Mouse (Mus musculus): ENCODE measurements around the gene Dnmbp. TPM values are rescaled to one million over a fixed set of nuclear protein-coding genes. Genes with fewer than 3 reads are reported as not detected.

Gene Dnmbp
- polyA plus RNA-seq, 1 experiment, result 53.4 TPM

GRCm38 (mm10) chr19:43974221-43974620, 34.2 kb upstream of the Dnmbp start:
- H3K4me1 ChIP-seq (ENCODE audit: control insufficient read depth, insufficient read depth, insufficient read length, low read length), result peaks cover 4% of the 10 kb centered on the region
- H3K4me3 ChIP-seq (ENCODE audit: low read depth, low read length), result no peak overlapping the region
- no peaks in the 10 kb centered on the region for H3K36me3 ChIP-seq (ENCODE audit: control insufficient read depth, insufficient read depth, low read length)
- H3K27ac ChIP-seq (ENCODE audit: insufficient read depth, low read depth, low read length), result no peak overlapping the region
- 88% methylated on average over 6 of the region's 6 CpGs for WGBS
- no peaks in the 10 kb centered on the region for H3K27me3 ChIP-seq (ENCODE audit: control insufficient read depth, insufficient read depth, low read length)
- TF ChIP-seq CTCF (IDR thresholded peaks at IDR 0.05; ENCODE audit: extremely low read depth, insufficient read length, insufficient replicate concordance, low read depth, low read length), result no peak
- TF ChIP-seq POLR2A (IDR thresholded peaks at IDR 0.05; ENCODE audit: low read depth, low read length), result no peak

- Histone ChIP-seq H3K27ac (ENCODE audit: insufficient read depth, low read depth, low read length) (no peak overlapping the region), H3K27me3 (ENCODE audit: control insufficient read depth, insufficient read depth, low read length) (no peaks in the 10 kb centered on the region), H3K4me1 (ENCODE audit: control insufficient read depth, insufficient read depth, insufficient read length, low read length) (peaks cover 4% of the 10 kb centered on the region), H3K36me3 (ENCODE audit: control insufficient read depth, insufficient read depth, low read length) (no peaks in the 10 kb centered on the region), H3K4me3 (ENCODE audit: low read depth, low read length) (no peak overlapping the region)
- 47% methylated on average over 9 of the region's 9 CpGs for WGBS
- TF ChIP-seq CTCF (IDR thresholded peaks at IDR 0.05; ENCODE audit: extremely low read depth, insufficient read length, insufficient replicate concordance, low read depth, low read length) (no peak), POLR2A (IDR thresholded peaks at IDR 0.05; ENCODE audit: low read depth, low read length) (no peak)
Observed at GRCm38 (mm10) chr19:43973711-43974110, 33.7 kb upstream of the Dnmbp start.

DNA sequence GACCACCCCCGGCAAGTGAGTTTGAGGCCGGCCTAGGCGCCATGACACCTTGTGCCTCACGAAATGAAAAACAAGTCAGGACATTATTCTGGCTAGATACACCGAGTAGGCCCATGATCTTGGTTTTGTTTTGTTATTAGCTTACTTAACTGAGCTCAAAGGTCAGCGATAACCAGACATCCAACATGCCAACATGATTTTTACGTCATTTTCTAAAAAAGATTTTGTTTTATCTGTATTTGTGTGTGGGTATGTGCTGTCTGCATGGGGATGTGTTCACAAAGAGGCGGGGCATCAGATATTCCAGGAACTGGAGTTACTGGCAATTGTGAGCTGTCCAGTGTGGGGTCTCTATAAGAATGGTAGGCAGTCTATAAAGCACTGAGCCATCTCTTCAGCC, 32.1 kb upstream of the Dnmbp start:
- no peak for TF ChIP-seq CTCF (IDR thresholded peaks at IDR 0.05; ENCODE audit: extremely low read depth, insufficient read length, insufficient replicate concordance, low read depth, low read length)
- TF ChIP-seq POLR2A (IDR thresholded peaks at IDR 0.05; ENCODE audit: low read depth, low read length), result no peak
- Histone ChIP-seq H3K4me3 (ENCODE audit: low read depth, low read length) (no peak overlapping the region), H3K27ac (ENCODE audit: insufficient read depth, low read depth, low read length) (no peak overlapping the region), H3K4me1 (ENCODE audit: control insufficient read depth, insufficient read depth, insufficient read length, low read length) (peaks cover 4% of the 10 kb centered on the region; the same call in 1 of the 2 replicates), H3K27me3 (ENCODE audit: control insufficient read depth, insufficient read depth, low read length) (no peaks in the 10 kb centered on the region), H3K36me3 (ENCODE audit: control insufficient read depth, insufficient read depth, low read length) (no peaks in the 10 kb centered on the region)
- WGBS, result 86% methylated on average over 8 of the region's 8 CpGs

- Histone ChIP-seq H3K27ac (ENCODE audit: insufficient read depth, low read depth, low read length) (no peak overlapping the region), H3K4me1 (ENCODE audit: control insufficient read depth, insufficient read depth, insufficient read length, low read length) (no peaks in the 10 kb centered on the region), H3K27me3 (ENCODE audit: control insufficient read depth, insufficient read depth, low read length) (no peaks in the 10 kb centered on the region), H3K4me3 (ENCODE audit: low read depth, low read length) (no peak overlapping the region), H3K36me3 (ENCODE audit: control insufficient read depth, insufficient read depth, low read length) (no peaks in the 10 kb centered on the region)
- TF ChIP-seq CTCF (IDR thresholded peaks at IDR 0.05; ENCODE audit: extremely low read depth, insufficient read length, insufficient replicate concordance, low read depth, low read length) (no peak), POLR2A (IDR thresholded peaks at IDR 0.05; ENCODE audit: low read depth, low read length) (no peak)
- 69% methylated on average over 10 of the region's 11 CpGs for WGBS
Observed at GRCm38 (mm10) chr19:43968436-43969026, 28.5 kb upstream of the Dnmbp start.

GRCm38 (mm10) chr19:43966481-43966880, 26.5 kb upstream of the Dnmbp start:
- Histone ChIP-seq H3K36me3 (ENCODE audit: control insufficient read depth, insufficient read depth, low read length) (no peaks in the 10 kb centered on the region), H3K27ac (ENCODE audit: insufficient read depth, low read depth, low read length) (no peak overlapping the region), H3K27me3 (ENCODE audit: control insufficient read depth, insufficient read depth, low read length) (no peaks in the 10 kb centered on the region), H3K4me1 (ENCODE audit: control insufficient read depth, insufficient read depth, insufficient read length, low read length) (no peaks in the 10 kb centered on the region), H3K4me3 (ENCODE audit: low read depth, low read length) (no peak overlapping the region)
- WGBS, result 73% methylated on average over 2 of the region's 2 CpGs
- no peak for TF ChIP-seq POLR2A (IDR thresholded peaks at IDR 0.05; ENCODE audit: low read depth, low read length)
- TF ChIP-seq CTCF (IDR thresholded peaks at IDR 0.05; ENCODE audit: extremely low read depth, insufficient read length, insufficient replicate concordance, low read depth, low read length), result no peak

DNA sequence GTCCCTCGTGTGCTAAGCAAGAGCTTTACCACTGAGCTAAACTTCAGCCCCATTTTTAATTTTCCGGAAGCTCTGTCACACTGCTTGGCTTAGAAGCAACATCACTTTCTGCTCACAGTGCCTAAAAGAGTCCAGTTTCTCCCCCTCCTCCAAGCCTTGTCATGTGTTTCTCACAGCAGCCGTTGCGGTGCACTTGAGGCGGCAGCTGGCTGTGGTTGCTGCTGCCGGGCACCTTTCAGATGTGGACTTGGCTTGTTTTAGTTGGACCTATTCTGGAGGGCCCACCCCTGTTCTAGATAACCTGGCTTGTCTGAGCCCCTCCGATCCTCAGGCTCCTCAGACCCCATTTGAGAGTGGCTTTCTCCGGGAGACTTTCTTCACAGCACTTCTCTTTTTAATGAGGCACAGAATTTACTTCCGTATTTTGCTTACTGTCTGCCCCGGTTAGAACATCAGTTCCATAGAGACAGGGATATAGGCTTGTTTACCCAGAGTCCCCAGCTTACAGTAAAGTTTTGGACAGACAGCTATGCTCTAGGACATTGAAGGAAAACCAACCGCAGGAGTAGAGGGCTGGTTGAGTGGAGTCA, 25.6 kb upstream of the Dnmbp start:
- Histone ChIP-seq H3K4me3 (ENCODE audit: low read depth, low read length) (peak overlapping the region; percentile 22; the same call in 1 of the 2 replicates), H3K4me1 (ENCODE audit: control insufficient read depth, insufficient read depth, insufficient read length, low read length) (no peaks in the 10 kb centered on the region), H3K27ac (ENCODE audit: insufficient read depth, low read depth, low read length) (no peak overlapping the region), H3K27me3 (ENCODE audit: control insufficient read depth, insufficient read depth, low read length) (no peaks in the 10 kb centered on the region), H3K36me3 (ENCODE audit: control insufficient read depth, insufficient read depth, low read length) (no peaks in the 10 kb centered on the region)
- 81% methylated on average over 11 of the region's 11 CpGs for WGBS
- no peak for TF ChIP-seq POLR2A (IDR thresholded peaks at IDR 0.05; ENCODE audit: low read depth, low read length)
- no peak for TF ChIP-seq CTCF (IDR thresholded peaks at IDR 0.05; ENCODE audit: extremely low read depth, insufficient read length, insufficient replicate concordance, low read depth, low read length)

- Histone ChIP-seq H3K27me3 (ENCODE audit: control insufficient read depth, insufficient read depth, low read length) (no peaks in the 10 kb centered on the region), H3K36me3 (ENCODE audit: control insufficient read depth, insufficient read depth, low read length) (no peaks in the 10 kb centered on the region), H3K4me1 (ENCODE audit: control insufficient read depth, insufficient read depth, insufficient read length, low read length) (peaks cover 6% of the 10 kb centered on the region), H3K4me3 (ENCODE audit: low read depth, low read length) (no peak overlapping the region), H3K27ac (ENCODE audit: insufficient read depth, low read depth, low read length) (no peak overlapping the region)
- TF ChIP-seq POLR2A (IDR thresholded peaks at IDR 0.05; ENCODE audit: low read depth, low read length), result no peak
- no peak for TF ChIP-seq CTCF (IDR thresholded peaks at IDR 0.05; ENCODE audit: extremely low read depth, insufficient read length, insufficient replicate concordance, low read depth, low read length)
- WGBS, result 70% methylated on average over 9 of the region's 9 CpGs
Observed at GRCm38 (mm10) chr19:43962795-43963194, 22.8 kb upstream of the Dnmbp start.

Measured in small intestine, adult 2 months (tissue).